10 mouse cellular contexts compared by ENCODE assay signal in genomic region chr12:102593699-102594098, GRCm38 (mm10). TPM values are rescaled to one million over a fixed set of nuclear protein-coding genes. Genes with fewer than 3 reads are reported as not detected.
DNase-seq lines count a peak whose midpoint lies in the region; ATAC-seq lines count a peak whose summit lies in the region.
"Had no signal": no experiment of that assay in that cellular context is flagged by ENCODE, and none has a peak within 500 bp of the region (broad histone marks: within the 10 kb centered on the region; RNA-seq: fewer than 3 reads in every experiment).

No protein-coding gene starts in this region.

- no peak overlapping the region for H3K4me2 ChIP-seq in kidney, embryonic 16.5 days (replicated peaks; ENCODE audit: low read depth, low read length)

- no peak for DNase-seq in kidney, adult 11 months
- peak; percentile 31 for DNase-seq in NIH3T3 (ENCODE audit: low read depth)
- peak; percentile 88 for DNase-seq in cerebellum, adult 9-10 months
- DNase-seq in heart, postnatal 36 days = peak; percentile 38
- DNase-seq in right cerebral cortex, postnatal 4 days = peak; percentile 61
- DNase-seq in urinary bladder, postnatal 4 days (ENCODE audit: low spot score in 2 of 2) = no peak

- peaks cover 60% of the 10 kb centered on the region for H3K4me1 ChIP-seq in kidney, embryonic 16.5 days (ENCODE audit: insufficient read depth, low read length)

- no peak overlapping the region for H3K9ac ChIP-seq in kidney, embryonic 16.5 days (replicated peaks; ENCODE audit: low read length)
- H3K9ac ChIP-seq: liver, embryonic 14.5 days had no signal

- 0 out of 2 replicates have a peak, but pooled peaks have one; percentile 1 for ATAC-seq in kidney, embryonic 16.5 days (ENCODE audit: low FRiP score, low TSS enrichment)
- ATAC-seq in megakaryocyte progenitor cell, adult 5-6 weeks (replicated peaks; ENCODE audit: poor library complexity) = no peak

- intact Hi-C loops in heart, postnatal 36 days (cut with DNase I) = no loop called here

- H3K27me3 ChIP-seq in kidney, embryonic 16.5 days (ENCODE audit: insufficient read depth, low read length) = no peaks in the 10 kb centered on the region

- H3K27ac ChIP-seq in kidney, embryonic 16.5 days (ENCODE audit: low read length) = peak overlapping the region; percentile 61; the same call in 1 of the 2 replicates
- H3K27ac ChIP-seq: liver, embryonic 14.5 days had no signal

- no peak overlapping the region for H3K4me3 ChIP-seq in kidney, embryonic 16.5 days (ENCODE audit: low read length)

- WGBS in kidney, embryonic 16.5 days = 48% methylated on average over 9 of the region's 9 CpGs

- H3K36me3 ChIP-seq in kidney, embryonic 16.5 days (ENCODE audit: insufficient read depth, low read length) = no peaks in the 10 kb centered on the region; the same call in 1 of the 2 replicates
- H3K36me3 ChIP-seq: G1E had no signal

- peaks cover 5% of the 10 kb centered on the region; the same call in 1 of the 2 replicates for H3K9me3 ChIP-seq in kidney, embryonic 16.5 days (ENCODE audit: low read length)

RNA-seq across cellular contexts. Expression of gene Chga, which starts 38.9 kb away (rescaled TPM):
- 5.4 and 13.7 TPM in 2 replicates for polyA plus RNA-seq in kidney, embryonic 16.5 days (2015; fragmentation: Nextera tagmentation; extraction: Ambion mirVana)
- not detected for total RNA-seq in heart, postnatal 36 days (2021)
- total RNA-seq in megakaryocyte progenitor cell, adult 5-6 weeks (2015) = not detected in 2 replicates
- total RNA-seq in megakaryocyte progenitor cell, adult 5-6 weeks (2017) = not detected in 2 replicates
- polyA plus RNA-seq: G1E had no signal

Comparison
In these comparisons a context has a peak if more than half of its experiments do, and no peak if none do; other contexts are left out.
1. DNase-seq: peak in NIH3T3 (single experiment), cerebellum, adult 9-10 months (single experiment), heart, postnatal 36 days (2 of 2) and right cerebral cortex, postnatal 4 days (single experiment); none in kidney, adult 11 months (single experiment) and urinary bladder, postnatal 4 days (0 of 2).